In the genomic region with DNA sequence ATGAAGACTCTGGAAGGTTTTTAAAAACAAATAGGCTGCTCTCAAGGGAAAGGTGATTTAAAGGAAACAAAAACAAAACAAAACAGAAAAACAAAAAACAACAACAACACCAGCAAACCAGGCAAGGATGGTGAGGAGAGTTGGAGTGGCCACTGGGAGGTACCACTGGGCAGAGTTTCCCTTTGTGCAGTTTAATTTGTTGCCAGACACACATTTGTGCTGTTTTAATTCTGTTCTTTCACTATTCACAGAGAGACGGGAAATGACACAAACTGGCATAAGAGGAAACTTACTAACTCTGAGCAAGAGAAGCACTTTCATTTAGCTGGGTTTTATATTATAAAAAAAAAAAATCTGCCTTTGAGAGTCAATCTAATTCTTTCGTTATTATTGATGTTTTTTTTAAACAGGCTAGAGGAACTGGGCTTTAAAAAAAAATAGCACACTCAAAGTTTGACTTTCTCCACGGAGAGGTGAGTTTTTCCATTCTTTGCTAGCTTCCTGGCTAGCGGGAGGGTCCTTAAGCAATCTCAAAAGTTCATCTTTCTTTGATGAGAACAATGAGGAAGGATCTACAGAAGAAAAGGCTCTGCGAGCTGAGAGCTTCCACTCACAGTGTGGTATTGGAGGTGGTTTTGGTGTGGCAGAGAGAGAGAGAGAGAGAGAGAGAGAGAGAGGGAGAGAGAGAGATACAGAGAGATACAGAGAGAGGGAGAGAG, we compare ENCODE assay signal across 9 mouse cellular contexts. TPM values are rescaled to one million over a fixed set of nuclear protein-coding genes. Genes with fewer than 3 reads are reported as not detected.
DNase-seq lines count a peak whose midpoint lies in the region; ATAC-seq and TF ChIP-seq lines count a peak whose summit lies in the region.
"Had no signal": no experiment of that assay in that cellular context is flagged by ENCODE, and none has a peak within 500 bp of the region (broad histone marks: within the 10 kb centered on the region; RNA-seq: fewer than 3 reads in every experiment).

No protein-coding gene starts in this region.

- H3K27me3 ChIP-seq in heart, postnatal 0 days (ENCODE audit: control insufficient read depth, insufficient read depth, low read length) = no peaks in the 10 kb centered on the region
- H3K27me3 ChIP-seq in thymus, adult 2 months (ENCODE audit: control insufficient read depth, insufficient read depth, low read length) = no peaks in the 10 kb centered on the region
- no peaks in the 10 kb centered on the region for H3K27me3 ChIP-seq in midbrain, embryonic 14.5 days (ENCODE audit: control insufficient read depth, insufficient read depth, low read length)

- H3K27ac ChIP-seq in heart, postnatal 0 days (ENCODE audit: low read depth) = peak overlapping the region; percentile 48
- peak overlapping the region; percentile 76 for H3K27ac ChIP-seq in thymus, adult 2 months (ENCODE audit: control insufficient read depth, insufficient read depth, low read length)
- H3K27ac ChIP-seq in midbrain, embryonic 14.5 days (replicated peaks; ENCODE audit: low read depth, low read length) = no peak overlapping the region

- 54% methylated on average over 5 of the region's 5 CpGs for WGBS in heart, postnatal 0 days
- 2% methylated on average over 5 of the region's 5 CpGs for WGBS in thymus, adult 2 months
- WGBS in midbrain, embryonic 14.5 days = 51% methylated on average over 5 of the region's 5 CpGs

- no peak for ATAC-seq in heart, postnatal 0 days (ENCODE audit: insufficient read depth, low read depth)
- ATAC-seq in midbrain, embryonic 14.5 days (ENCODE audit: low FRiP score, low TSS enrichment) = no peak

- no peak for TF ChIP-seq CTCF in heart, postnatal 0 days (IDR thresholded peaks at IDR 0.05; ENCODE audit: low read depth)
- no peak for TF ChIP-seq CTCF in thymus, adult 2 months (IDR thresholded peaks at IDR 0.05; ENCODE audit: borderline replicate concordance, control insufficient read depth, extremely low read depth, insufficient read depth, low read length, poor library complexity)

- DNase-seq in heart, postnatal 0 days (ENCODE audit: low spot score) = no peak
- no peak for DNase-seq in heart, postnatal 4 days
- DNase-seq in thymus, adult 2 months = peak; percentile 8
- DNase-seq in thymus, adult 18-20 months = no peak
- peak; percentile 86 for DNase-seq in induced T-regulatory cell, adult 2 months (ENCODE audit: low read depth)
- DNase-seq in thymus, postnatal 14 days = peak; percentile 25
- DNase-seq in ovary, adult 18-20 months (ENCODE audit: low spot score) = no peak
- no peak for DNase-seq in midbrain, embryonic 14.5 days

- no peak overlapping the region for H3K9ac ChIP-seq in heart, postnatal 0 days (replicated peaks; ENCODE audit: low read depth, low read length)
- no peak overlapping the region for H3K9ac ChIP-seq in midbrain, embryonic 14.5 days (replicated peaks; ENCODE audit: low read length)

- no peak for TF ChIP-seq POLR2A in thymus, adult 2 months (IDR thresholded peaks at IDR 0.05; ENCODE audit: control insufficient read depth, extremely low read depth, insufficient read depth, low read length, poor library complexity)

- no peak for TF ChIP-seq EP300 in heart, postnatal 0 days (IDR thresholded peaks at IDR 0.05; ENCODE audit: low read depth)

- no peaks in the 10 kb centered on the region for H3K4me1 ChIP-seq in heart, postnatal 0 days (ENCODE audit: control insufficient read depth, insufficient read depth)
- H3K4me1 ChIP-seq in thymus, adult 2 months (replicated peaks; ENCODE audit: control insufficient read depth, insufficient read depth, low read length) = peaks cover 13% of the 10 kb centered on the region
- no peaks in the 10 kb centered on the region for H3K4me1 ChIP-seq in midbrain, embryonic 14.5 days (ENCODE audit: control insufficient read depth, insufficient read depth, low read length)

- H3K36me3 ChIP-seq in heart, postnatal 0 days (replicated peaks; ENCODE audit: control insufficient read depth, insufficient read depth, low read length) = peaks cover 17% of the 10 kb centered on the region
- no peaks in the 10 kb centered on the region for H3K36me3 ChIP-seq in thymus, adult 2 months (ENCODE audit: control insufficient read depth, insufficient read depth, low read length)
- peaks cover 9% of the 10 kb centered on the region for H3K36me3 ChIP-seq in midbrain, embryonic 14.5 days (ENCODE audit: control insufficient read depth, insufficient read depth, low read length)

- no peaks in the 10 kb centered on the region for H3K9me3 ChIP-seq in heart, postnatal 0 days (replicated peaks; ENCODE audit: control insufficient read depth, low read length)
- no peaks in the 10 kb centered on the region for H3K9me3 ChIP-seq in midbrain, embryonic 14.5 days (ENCODE audit: control insufficient read depth, low read length)

- peak overlapping the region; percentile 31; the same call in 1 of the 2 replicates for H3K4me2 ChIP-seq in heart, postnatal 0 days (ENCODE audit: low read depth, low read length)
- H3K4me2 ChIP-seq in midbrain, embryonic 14.5 days (ENCODE audit: low read length) = no peak overlapping the region
- H3K4me2 ChIP-seq: midbrain, embryonic 11.5 days had no signal

- peak overlapping the region; percentile 1; the same call in 1 of the 2 replicates for H3K4me3 ChIP-seq in heart, postnatal 0 days (ENCODE audit: low read depth, low read length)
- H3K4me3 ChIP-seq in thymus, adult 2 months (ENCODE audit: control insufficient read depth, insufficient read depth, low read length) = no peak overlapping the region
- no peak overlapping the region for H3K4me3 ChIP-seq in midbrain, embryonic 14.5 days (replicated peaks; ENCODE audit: low read depth, low read length)

RNA-seq across cellular contexts. Expression of a gene that starts 39.7 kb away (rescaled TPM):
- total RNA-seq in heart, postnatal 0 days (2014; rRNA removed; ENCODE audit: low replicate concordance) = 14.5 and 24.2 TPM in 2 replicates
- polyA plus RNA-seq in heart, postnatal 0 days (2015; fragmentation: Nextera tagmentation; extraction: Ambion mirVana) = 11.4 and 16.7 TPM in 2 replicates
- 10 to 100 TPM; 24.1 to 24.8 TPM for total RNA-seq in heart, postnatal 4 days (2021)
- 4.0 and 4.6 TPM in 2 replicates for polyA plus RNA-seq in thymus, adult 2 months (2012; rRNA removed)
- polyA plus RNA-seq in midbrain, embryonic 14.5 days (2014; fragmentation: Nextera tagmentation; extraction: Ambion mirVana) = 18.4 and 22.2 TPM in 2 replicates

Comparison
In these comparisons a context has a peak if more than half of its experiments do, and no peak if none do; other contexts are left out.
1. DNase-seq: peak in thymus, adult 2 months (single experiment), induced T-regulatory cell, adult 2 months (single experiment) and thymus, postnatal 14 days (single experiment); none in heart, postnatal 0 days (single experiment), heart, postnatal 4 days (single experiment), thymus, adult 18-20 months (0 of 2), ovary, adult 18-20 months (single experiment) and midbrain, embryonic 14.5 days (single experiment).